Mouse (Mus musculus) heart, embryonic 15.5 days (tissue): ENCODE measurements at regions not wholly inside any gene's neighbourhood (a gene's known extent, or its start where the extent isn't known, plus 50 kb on each side); places are given as distances from the start of the nearest gene placed in this dataset.
A peak's percentile ranks its signal among the peaks of the same experiment; 100 is the strongest.
"Not testable (repeated sequence)": the region's sequence is repeated elsewhere in the genome, so short reads cannot be mapped to it uniquely, and the experiment has no call there.

Source experiments
- ATAC-seq: fragments of 200-750 bp; cut with Nextera tagmentation; replicated peaks from 2 replicates; pipeline ENCODE4 v1.8.0; 2017; ENCODE audit warnings: low read depth, moderate TSS enrichment; ENCODE audit not compliant: insufficient number of reproducible peaks, insufficient read depth, low FRiP score
- H3K27ac ChIP-seq: fragments of 300-500 bp; sonication (generic); 2 replicates; pipeline ENCODE4 v1.5.1; 2015; ENCODE audit warnings: mild to moderate bottlenecking, inconsistent platforms
- H3K27me3 ChIP-seq: fragments of 300-500 bp; sonication (generic); 2 replicates; pipeline ENCODE4 v1.6.1; 2015; ENCODE audit warnings: inconsistent platforms
- H3K36me3 ChIP-seq: fragments of 300-500 bp; sonication (generic); 2 replicates; pipeline ENCODE4 v1.6.1; 2015; ENCODE audit warnings: mild to moderate bottlenecking, inconsistent platforms
- H3K4me1 ChIP-seq: fragments of 300-500 bp; sonication (generic); replicated peaks from 2 replicates; pipeline ENCODE4 v1.6.1; 2015; ENCODE audit warnings: inconsistent platforms
- H3K4me2 ChIP-seq: fragments of 300-500 bp; sonication (generic); 2 replicates; pipeline ENCODE4 v1.6.1; 2015; ENCODE audit warnings: inconsistent platforms, mild to moderate bottlenecking, moderate library complexity
- H3K4me3 ChIP-seq: fragments of 300-500 bp; sonication (generic); 2 replicates; pipeline ENCODE4 v1.5.1; 2015; ENCODE audit warnings: mild to moderate bottlenecking, inconsistent platforms
- H3K9ac ChIP-seq: fragments of 300-500 bp; sonication (generic); 2 replicates; pipeline ENCODE4 v1.6.1; 2015; ENCODE audit warnings: mild to moderate bottlenecking, inconsistent platforms
- H3K9me3 ChIP-seq: fragments of 300-500 bp; sonication (generic); replicated peaks from 2 replicates; pipeline ENCODE4 v1.6.1; 2016; ENCODE audit warnings: inconsistent platforms
- WGBS: fragments of 180-500 bp; shearing (Covaris S2); methylation state at CpG from one replicate; pipeline ENCODE4 v1.1.7; 2015; ENCODE audit warnings: mixed read lengths; 5-methylcytosine and 5-hydroxymethylcytosine counted together

DNA sequence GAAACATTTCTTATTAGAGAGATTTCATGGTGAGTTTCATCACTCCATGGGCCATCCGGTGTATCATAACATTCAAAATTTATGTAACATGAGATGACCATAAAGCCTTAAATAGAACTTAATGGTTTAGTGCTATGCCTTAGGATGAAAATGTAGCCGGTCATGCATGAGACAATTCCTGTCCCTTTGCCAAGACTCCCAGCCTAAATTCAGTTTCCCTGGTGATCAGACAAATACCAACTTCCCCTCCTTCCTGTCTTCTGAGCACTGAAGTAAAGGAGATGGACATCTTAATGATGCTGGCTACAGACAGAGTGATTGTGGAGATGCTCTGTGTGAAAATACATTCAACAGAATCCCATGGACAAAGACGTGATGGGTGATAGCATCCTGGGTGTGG lies 322.7 kb downstream of the Ets1 start:
- no peaks in the 10 kb centered on the region for H3K9me3 ChIP-seq
- WGBS, result 69% methylated on average over 3 of the region's 3 CpGs
- ATAC-seq, result no peak

DNA sequence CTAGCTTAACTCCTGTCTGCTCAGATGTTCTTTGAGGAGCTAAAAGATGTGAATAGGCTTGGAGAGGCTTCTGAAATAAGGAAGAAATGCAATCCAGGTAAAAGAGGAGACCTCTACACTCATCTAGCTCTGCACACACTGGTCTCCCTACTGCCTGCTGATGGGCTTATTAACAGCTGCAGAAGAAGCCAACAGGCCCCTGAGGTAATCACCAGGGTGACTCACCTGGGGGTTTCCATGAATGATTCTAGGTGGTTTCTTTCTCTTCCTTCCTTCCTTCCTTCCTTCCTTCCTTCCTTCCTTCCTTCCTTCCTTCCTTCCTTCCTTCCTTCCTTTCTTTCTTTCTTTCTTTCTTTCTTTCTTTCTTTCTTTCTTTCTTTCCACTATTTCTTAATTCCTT lies 323.4 kb downstream of the Ets1 start:
- H3K4me1 ChIP-seq, H3K4me2 ChIP-seq, H3K9ac ChIP-seq, H3K9me3 ChIP-seq, ATAC-seq, H3K4me3 ChIP-seq, H3K27ac ChIP-seq, H3K27me3 ChIP-seq, H3K36me3 ChIP-seq: not testable (repeated sequence)

More for the DNA sequence above, 322.7 kb downstream of the Ets1 start:
- Histone ChIP-seq H3K4me1 (no peaks in the 10 kb centered on the region), H3K27me3 (no peaks in the 10 kb centered on the region), H3K4me2 (no peak overlapping the region), H3K27ac (no peak overlapping the region), H3K36me3 (no peaks in the 10 kb centered on the region), H3K4me3 (no peak overlapping the region), H3K9ac (no peak overlapping the region)

GRCm38 (mm10) chr9:32962679-32963205 lies 326.7 kb downstream of the Ets1 start:
- H3K9ac ChIP-seq, result no peak overlapping the region
- no peak for ATAC-seq
- no peaks in the 10 kb centered on the region for H3K36me3 ChIP-seq
- WGBS, result 87% methylated on average over 5 of the region's 5 CpGs
- H3K4me2 ChIP-seq, result no peak overlapping the region
- H3K9me3 ChIP-seq, result no peaks in the 10 kb centered on the region
- H3K4me3 ChIP-seq, result no peak overlapping the region
- no peaks in the 10 kb centered on the region for H3K27me3 ChIP-seq
- no peaks in the 10 kb centered on the region for H3K4me1 ChIP-seq
- H3K27ac ChIP-seq, result no peak overlapping the region

- ATAC-seq, result no peak
- no peaks in the 10 kb centered on the region for H3K9me3 ChIP-seq
- no peaks in the 10 kb centered on the region for H3K27me3 ChIP-seq
- H3K4me3 ChIP-seq, result no peak overlapping the region
- no peaks in the 10 kb centered on the region for H3K36me3 ChIP-seq
- 16% methylated on average over 2 of the region's 2 CpGs for WGBS
- H3K4me1 ChIP-seq, result no peaks in the 10 kb centered on the region; the same call in 1 of the 2 replicates
- no peak overlapping the region for H3K4me2 ChIP-seq
- no peak overlapping the region; the same call in 1 of the 2 replicates for H3K27ac ChIP-seq
- no peak overlapping the region for H3K9ac ChIP-seq
These were observed 332.4 kb downstream of the Ets1 start for GRCm38 (mm10) chr9:32968446-32968845.

DNA sequence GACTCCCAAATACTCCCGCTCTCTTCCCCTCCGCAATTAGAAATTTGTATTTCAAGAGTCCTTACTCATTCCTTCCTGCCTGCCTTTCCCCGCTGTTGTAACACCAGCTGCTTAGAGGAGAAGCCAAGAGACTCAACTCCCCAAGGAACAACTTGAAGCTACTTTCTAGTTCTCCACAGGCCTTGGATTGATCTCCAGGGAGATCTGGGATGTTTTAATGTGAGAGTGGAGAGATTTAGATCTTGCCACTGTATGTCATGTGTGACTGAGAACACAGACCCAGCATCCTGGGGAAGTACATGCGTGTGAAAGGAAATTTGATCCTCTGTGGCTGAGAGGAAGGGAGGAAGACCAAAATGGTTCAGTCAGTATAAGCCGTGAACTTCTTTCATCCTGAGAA lies 335.4 kb downstream of the Ets1 start:
- Histone ChIP-seq H3K4me2 (no peak overlapping the region), H3K27ac (no peak overlapping the region), H3K4me3 (no peak overlapping the region), H3K9me3 (no peaks in the 10 kb centered on the region), H3K36me3 (no peaks in the 10 kb centered on the region), H3K27me3 (no peaks in the 10 kb centered on the region), H3K9ac (no peak overlapping the region), H3K4me1 (no peaks in the 10 kb centered on the region; the same call in 1 of the 2 replicates)
- WGBS, result 73% methylated on average over 5 of the region's 5 CpGs
- ATAC-seq, result no peak

DNA sequence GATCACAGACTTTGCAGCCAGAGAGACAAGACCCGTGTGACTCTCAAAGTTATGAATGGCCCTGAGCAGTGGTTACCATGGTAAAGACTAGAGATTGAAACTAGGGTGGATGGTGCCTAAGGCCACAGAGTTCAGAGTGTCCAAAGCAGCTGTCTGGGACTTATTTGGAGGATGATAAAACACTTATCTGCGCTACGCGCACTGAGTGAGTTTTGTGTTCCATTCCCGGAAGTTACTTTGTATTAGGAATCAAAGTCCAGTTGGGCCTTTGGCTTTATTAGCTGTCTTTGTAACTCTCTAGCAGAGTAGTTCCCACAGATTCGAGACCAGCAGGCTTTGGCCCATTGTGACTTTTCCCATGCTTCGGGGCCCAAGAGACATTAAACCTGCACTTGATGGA lies 335.9 kb downstream of the Ets1 start:
- Histone ChIP-seq H3K36me3 (no peaks in the 10 kb centered on the region), H3K4me3 (no peak overlapping the region), H3K27me3 (no peaks in the 10 kb centered on the region), H3K27ac (0 out of 2 replicates have a peak overlapping the region, but pooled peaks have one; percentile 9), H3K9me3 (no peaks in the 10 kb centered on the region), H3K4me1 (no peaks in the 10 kb centered on the region; the same call in 1 of the 2 replicates), H3K4me2 (no peak overlapping the region), H3K9ac (no peak overlapping the region)
- 83% methylated on average over 7 of the region's 7 CpGs for WGBS
- ATAC-seq, result no peak

GRCm38 (mm10) chr9:32972431-32973052 lies 336.5 kb downstream of the Ets1 start:
- ATAC-seq, result no peak
- Histone ChIP-seq H3K4me2 (no peak overlapping the region), H3K4me3 (no peak overlapping the region), H3K9me3 (no peaks in the 10 kb centered on the region), H3K4me1 (no peaks in the 10 kb centered on the region; the same call in 1 of the 2 replicates), H3K36me3 (no peaks in the 10 kb centered on the region), H3K27me3 (no peaks in the 10 kb centered on the region), H3K9ac (no peak overlapping the region), H3K27ac (no peak overlapping the region)
- 84% methylated on average over 7 of the region's 7 CpGs for WGBS

- no peak for ATAC-seq
- Histone ChIP-seq H3K36me3 (no peaks in the 10 kb centered on the region), H3K9ac (no peak overlapping the region), H3K27me3 (no peaks in the 10 kb centered on the region), H3K4me2 (no peak overlapping the region), H3K4me1 (no peaks in the 10 kb centered on the region), H3K9me3 (no peaks in the 10 kb centered on the region), H3K4me3 (no peak overlapping the region), H3K27ac (no peak overlapping the region)
- 48% methylated on average over 7 of the region's 7 CpGs for WGBS
These were observed 341.7 kb downstream of the Ets1 start for GRCm38 (mm10) chr9:32977732-32978131.

GRCm38 (mm10) chr9:32980846-32981245 lies 344.8 kb downstream of the Ets1 start:
- Histone ChIP-seq H3K27me3 (no peaks in the 10 kb centered on the region), H3K4me1 (no peaks in the 10 kb centered on the region), H3K9me3 (no peaks in the 10 kb centered on the region), H3K4me3 (no peak overlapping the region), H3K4me2 (no peak overlapping the region), H3K9ac (no peak overlapping the region), H3K36me3 (no peaks in the 10 kb centered on the region), H3K27ac (no peak overlapping the region)
- ATAC-seq, result no peak

- Histone ChIP-seq H3K36me3 (no peaks in the 10 kb centered on the region), H3K9ac (no peak overlapping the region), H3K9me3 (no peaks in the 10 kb centered on the region), H3K4me1 (0 out of 2 replicates have a peak, but pooled peaks cover 3% of the 10 kb centered on the region), H3K27me3 (no peaks in the 10 kb centered on the region), H3K4me3 (no peak overlapping the region), H3K27ac (no peak overlapping the region), H3K4me2 (no peak overlapping the region)
- no peak for ATAC-seq
- WGBS, result 71% methylated on average over 2 of the region's 2 CpGs
These were observed 347.2 kb downstream of the Ets1 start for GRCm38 (mm10) chr9:32983182-32983581.

GRCm38 (mm10) chr9:32986836-32987673 lies 351.0 kb downstream of the Ets1 start:
- 36% methylated on average over 9 of the region's 9 CpGs for WGBS
- Histone ChIP-seq H3K36me3 (no peaks in the 10 kb centered on the region), H3K9ac (no peak overlapping the region), H3K27ac (no peak overlapping the region), H3K4me2 (no peak overlapping the region), H3K27me3 (no peaks in the 10 kb centered on the region), H3K9me3 (no peaks in the 10 kb centered on the region), H3K4me1 (0 out of 2 replicates have a peak, but pooled peaks cover 3% of the 10 kb centered on the region), H3K4me3 (no peak overlapping the region)
- ATAC-seq, result 0 out of 2 replicates have a peak, but pooled peaks have one; percentile 18
